ENCODE assay signal across 29 mouse cellular contexts in the genomic region with DNA sequence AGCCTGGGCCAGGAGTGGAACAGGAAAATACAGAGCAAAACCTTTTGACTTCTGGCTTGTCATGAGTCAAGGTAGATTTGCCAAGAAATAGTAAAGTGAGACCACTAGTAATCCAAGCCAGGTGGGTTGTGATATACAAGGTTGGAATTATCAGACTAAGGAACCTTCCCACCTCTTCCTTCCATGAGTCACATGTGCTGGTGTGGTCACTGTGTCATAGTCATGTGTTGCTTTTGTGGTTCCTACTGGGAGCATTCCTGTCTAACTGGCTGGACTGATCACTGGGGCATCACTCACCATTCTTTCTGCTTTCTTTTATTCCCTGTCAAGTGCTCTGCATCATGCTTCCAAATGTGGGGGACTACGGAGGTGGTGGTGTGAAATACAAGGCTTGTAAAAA. TPM values are rescaled to one million over a fixed set of nuclear protein-coding genes. Genes with fewer than 3 reads are reported as not detected.
DNase-seq lines count a peak whose midpoint lies in the region; ATAC-seq lines count a peak whose summit lies in the region.
"Had no signal": no experiment of that assay in that cellular context is flagged by ENCODE, and none has a peak within 500 bp of the region (broad histone marks: within the 10 kb centered on the region; RNA-seq: fewer than 3 reads in every experiment).

No protein-coding gene starts in this region.

- no peaks in the 10 kb centered on the region for H3K36me3 ChIP-seq in macrophage (ENCODE audit: inconsistent target)
- H3K36me3 ChIP-seq in midbrain, embryonic 15.5 days (replicated peaks), result no peaks in the 10 kb centered on the region
- H3K36me3 ChIP-seq: embryonic facial prominence, embryonic 12.5 days; forebrain, embryonic 10.5 days; heart, embryonic 13.5 days; hindbrain, embryonic 10.5 days; hindbrain, embryonic 15.5 days; limb, embryonic 13.5 days had no signal

- H3K9me3 ChIP-seq in midbrain, embryonic 15.5 days, result no peaks in the 10 kb centered on the region
- H3K9me3 ChIP-seq: embryonic facial prominence, embryonic 12.5 days; forebrain, embryonic 10.5 days; heart, embryonic 13.5 days; hindbrain, embryonic 10.5 days; hindbrain, embryonic 15.5 days; limb, embryonic 13.5 days had no signal

- no peaks in the 10 kb centered on the region for H3K4me1 ChIP-seq in midbrain, embryonic 15.5 days
- H3K4me1 ChIP-seq: embryonic facial prominence, embryonic 12.5 days; forebrain, embryonic 10.5 days; heart, embryonic 13.5 days; hindbrain, embryonic 10.5 days; hindbrain, embryonic 15.5 days; limb, embryonic 13.5 days had no signal

- DNase-seq in 3134 (ENCODE audit: extremely low read depth, insufficient read length, low spot score) (peak; percentile 74), 3T3-L1 (ENCODE audit: low read depth, low spot score) (peak; percentile 91), NIH3T3 (ENCODE audit: low read depth) (peak; percentile 51)
- DNase-seq in layer of hippocampus, postnatal 10 days (ENCODE audit: low spot score in 2 of 2), result no peak
- DNase-seq: adrenal gland, postnatal 10 days; cerebellum, adult 11-12 months; cerebellum, adult 9-11 months; embryo, embryonic 11 days; forebrain, postnatal 0 days; gastrocnemius, postnatal 14 days; heart, adult 18-20 months; heart, postnatal 10 days; kidney, adult 11 months; kidney, postnatal 14 days; midbrain, embryonic 14.5 days; thymus, adult 18-20 months; thymus, postnatal 25 days had no signal

- no peak for ATAC-seq in midbrain, embryonic 15.5 days (replicated peaks)
- ATAC-seq: CD4-positive, CD25-positive, alpha-beta regulatory T cell, adult 4 months; forebrain, postnatal 0 days; inflammation-experienced regulatory T-cells, adult 6 months had no signal

- H3K27me3 ChIP-seq in midbrain, embryonic 15.5 days (replicated peaks), result no peaks in the 10 kb centered on the region
- H3K27me3 ChIP-seq: embryonic facial prominence, embryonic 12.5 days; heart, embryonic 13.5 days; hindbrain, embryonic 15.5 days; limb, embryonic 13.5 days had no signal

- peak overlapping the region; percentile 35; the same call in 1 of the 2 replicates for H3K27ac ChIP-seq in macrophage
- H3K27ac ChIP-seq in midbrain, embryonic 15.5 days, result no peak overlapping the region
- H3K27ac ChIP-seq: embryonic facial prominence, embryonic 12.5 days; forebrain, embryonic 10.5 days; heart, embryonic 13.5 days; hindbrain, embryonic 10.5 days; hindbrain, embryonic 15.5 days; limb, embryonic 13.5 days; stomach, postnatal 0 days had no signal

- no peak overlapping the region for H3K4me2 ChIP-seq in midbrain, embryonic 15.5 days
- H3K4me2 ChIP-seq: embryonic facial prominence, embryonic 12.5 days; heart, embryonic 13.5 days; hindbrain, embryonic 15.5 days; limb, embryonic 13.5 days; liver, embryonic 11.5 days had no signal

- H3K9ac ChIP-seq in midbrain, embryonic 15.5 days, result no peak overlapping the region
- H3K9ac ChIP-seq: embryonic facial prominence, embryonic 12.5 days; forebrain, postnatal 0 days; heart, embryonic 13.5 days; hindbrain, embryonic 15.5 days; limb, embryonic 13.5 days had no signal

- H3K4me3 ChIP-seq in macrophage (ENCODE audit: inconsistent target), result no peak overlapping the region
- H3K4me3 ChIP-seq in midbrain, embryonic 15.5 days, result no peak overlapping the region
- H3K4me3 ChIP-seq: embryonic facial prominence, embryonic 12.5 days; forebrain, embryonic 10.5 days; heart, embryonic 13.5 days; hindbrain, embryonic 10.5 days; hindbrain, embryonic 15.5 days; limb, embryonic 13.5 days had no signal

- no peaks in the 10 kb centered on the region for H3K79me2 ChIP-seq in macrophage (ENCODE audit: inconsistent target)

- 92% methylated on average over 1 of the region's 1 CpGs for WGBS in macrophage (ENCODE audit: missing documents)
- WGBS in midbrain, embryonic 15.5 days, result 95% methylated on average over 1 of the region's 1 CpGs

RNA-seq across cellular contexts. Expression of gene Frrs1, which starts 11.2 kb away (rescaled TPM):
- total RNA-seq in macrophage (2018; cell fraction: chromatin; rRNA removed), result 100 to 1,000 TPM in 19 of 26 experiments, 10 to 100 TPM in 7; 47.7 to 195 (median 122) TPM
- total RNA-seq in macrophage (2018; cell fraction: cytosol; rRNA removed), result 10 to 100 TPM; 25.5 to 51.7 (median 37.0) TPM
- total RNA-seq in macrophage (2018; cell fraction: nucleus; rRNA removed), result 100 to 1,000 TPM in 13 of 26 experiments, 10 to 100 TPM in 13; 47.4 to 175 (median 102) TPM
- 36.7 to 47.0 TPM (median 44.3 TPM) in 3 replicates for polyA plus RNA-seq in macrophage (2018)
- total RNA-seq in layer of hippocampus, postnatal 10 days (2021), result 1 to 10 TPM; 1.7 to 2.5 TPM
- polyA plus RNA-seq in midbrain, embryonic 15.5 days (2015; fragmentation: Nextera tagmentation; extraction: Ambion mirVana), result 6.5 and 6.8 TPM in 2 replicates

RNA-seq across cellular contexts. Expression of gene Agl, which starts 40.1 kb away (rescaled TPM):
- 10 to 100 TPM in 22 of 26 experiments, 1 to 10 TPM in 4; 4.5 to 80.1 (median 41.3) TPM for total RNA-seq in macrophage (2018; cell fraction: chromatin; rRNA removed)
- total RNA-seq in macrophage (2018; cell fraction: cytosol; rRNA removed), result 10 to 100 TPM in 24 of 26 experiments, 1 to 10 TPM in 2; 9.0 to 22.3 (median 15.1) TPM
- total RNA-seq in macrophage (2018; cell fraction: nucleus; rRNA removed), result 10 to 100 TPM in 22 of 26 experiments, 1 to 10 TPM in 4; 8.2 to 59.7 (median 24.9) TPM
- 13.0 to 14.4 TPM (median 13.4 TPM) in 3 replicates for polyA plus RNA-seq in macrophage (2018)
- 10 to 100 TPM; 28.6 to 31.0 TPM for total RNA-seq in layer of hippocampus, postnatal 10 days (2021)
- polyA plus RNA-seq in midbrain, embryonic 15.5 days (2015; fragmentation: Nextera tagmentation; extraction: Ambion mirVana), result 15.8 and 17.6 TPM in 2 replicates

Comparison
In these comparisons a context has a peak if more than half of its experiments do, and no peak if none do; other contexts are left out.
1. DNase-seq: peak in 3134 (single experiment), 3T3-L1 (single experiment) and NIH3T3 (single experiment); none in layer of hippocampus, postnatal 10 days (0 of 2).